Mouse (Mus musculus) adrenal gland, adult 8-10 months (tissue): Measurements from ENCODE around the gene Lrch3. TPM values are rescaled to one million over a fixed set of nuclear protein-coding genes. Genes with fewer than 3 reads are reported as not detected.
"Not testable (repeated sequence)": the region's sequence is repeated elsewhere in the genome, so short reads cannot be mapped to it uniquely, and the experiment has no call there.

Experiments
- DNase-seq: peaks from one replicate; pipeline ENCODE4 v3.0.0; 2022
- total RNA-seq, 4 experiments: library from RNA; stranded (reverse); gene quantifications; 2 replicates each; pipeline ENCODE4 v1.2.4; 2022

Gene Lrch3
- total RNA-seq, 4 experiments from 2014 or later, result 36.3 to 48.0 (median 42.9) TPM

- peak; percentile 81 for DNase-seq
These were observed 142.3 kb downstream of the Lrch3 start, which contains the start of the genes Iqcg and Rpl35a for GRCm38 (mm10) chr16:33056095-33056785. Iqcg (minus strand) TSS chr16:33056218. Rpl35a (plus strand) TSS chr16:33056453.

- no peak for DNase-seq
These were observed 142.9 kb downstream of the Lrch3 start for GRCm38 (mm10) chr16:33056786-33057185.

- no peak for DNase-seq
These were observed 144.1 kb downstream of the Lrch3 start for GRCm38 (mm10) chr16:33058033-33058432.

- not testable (repeated sequence) for DNase-seq
These were observed 144.8 kb downstream of the Lrch3 start for GRCm38 (mm10) chr16:33058656-33059055.

GRCm38 (mm10) chr16:33059471-33059870 lies 145.6 kb downstream of the Lrch3 start:
- DNase-seq, result no peak

GRCm38 (mm10) chr16:33060926-33061325 lies 147.0 kb downstream of the Lrch3 start:
- DNase-seq, result no peak

- DNase-seq, result no peak
These were observed 147.5 kb downstream of the Lrch3 start for GRCm38 (mm10) chr16:33061400-33061799.

GRCm38 (mm10) chr16:33062024-33062681 lies 148.3 kb downstream of the Lrch3 start, which contains the start of gene Lmln:
Lmln (plus strand) TSS chr16:33062521.
- peak; percentile 89 for DNase-seq

GRCm38 (mm10) chr16:33062682-33063131 lies 148.8 kb downstream of the Lrch3 start:
- peak; percentile 68 for DNase-seq

- no peak for DNase-seq
These were observed 149.4 kb downstream of the Lrch3 start for GRCm38 (mm10) chr16:33063267-33063666.

GRCm38 (mm10) chr16:33064636-33065035 lies 150.7 kb downstream of the Lrch3 start:
- no peak for DNase-seq

Other genes with a start within 250 kb of the Lrch3 start
- not detected for gene Muc4, start 178.2 kb upstream of the Lrch3 start, total RNA-seq
- gene Muc20, start 116.7 kb upstream of the Lrch3 start, total RNA-seq, result under 1 TPM in 1 of 4 experiments, not detected in 3; 0.19 TPM
- gene Smbd1, start 103.6 kb upstream of the Lrch3 start, total RNA-seq, result not detected
- 100 to 1,000 TPM in 3 of 4 experiments, 10 to 100 TPM in 1; 97.2 to 136 (median 120) TPM for gene Fyttd1, start 36.6 kb upstream of the Lrch3 start, total RNA-seq
- 10 to 100 TPM; 31.0 to 60.3 (median 46.8) TPM for gene Rubcn, start 36.3 kb upstream of the Lrch3 start, total RNA-seq
- 1 to 10 TPM; 1.0 to 6.4 (median 3.7) TPM for gene Iqcg, start 142.1 kb downstream of the Lrch3 start, total RNA-seq
- gene Rpl35a, start 142.4 kb downstream of the Lrch3 start, total RNA-seq, result 100 to 1,000 TPM; 636 to 871 (median 712) TPM
- 10 to 100 TPM; 11.7 to 39.2 (median 25.1) TPM for gene Lmln, start 148.4 kb downstream of the Lrch3 start, total RNA-seq